Mouse (Mus musculus): ENCODE data around the gene Pip4p1. TPM values are rescaled to one million over a fixed set of nuclear protein-coding genes. Genes with fewer than 3 reads are reported as not detected.

The Pip4p1 gene
- polyA plus RNA-seq, 1 experiment: 104 TPM

DNA sequence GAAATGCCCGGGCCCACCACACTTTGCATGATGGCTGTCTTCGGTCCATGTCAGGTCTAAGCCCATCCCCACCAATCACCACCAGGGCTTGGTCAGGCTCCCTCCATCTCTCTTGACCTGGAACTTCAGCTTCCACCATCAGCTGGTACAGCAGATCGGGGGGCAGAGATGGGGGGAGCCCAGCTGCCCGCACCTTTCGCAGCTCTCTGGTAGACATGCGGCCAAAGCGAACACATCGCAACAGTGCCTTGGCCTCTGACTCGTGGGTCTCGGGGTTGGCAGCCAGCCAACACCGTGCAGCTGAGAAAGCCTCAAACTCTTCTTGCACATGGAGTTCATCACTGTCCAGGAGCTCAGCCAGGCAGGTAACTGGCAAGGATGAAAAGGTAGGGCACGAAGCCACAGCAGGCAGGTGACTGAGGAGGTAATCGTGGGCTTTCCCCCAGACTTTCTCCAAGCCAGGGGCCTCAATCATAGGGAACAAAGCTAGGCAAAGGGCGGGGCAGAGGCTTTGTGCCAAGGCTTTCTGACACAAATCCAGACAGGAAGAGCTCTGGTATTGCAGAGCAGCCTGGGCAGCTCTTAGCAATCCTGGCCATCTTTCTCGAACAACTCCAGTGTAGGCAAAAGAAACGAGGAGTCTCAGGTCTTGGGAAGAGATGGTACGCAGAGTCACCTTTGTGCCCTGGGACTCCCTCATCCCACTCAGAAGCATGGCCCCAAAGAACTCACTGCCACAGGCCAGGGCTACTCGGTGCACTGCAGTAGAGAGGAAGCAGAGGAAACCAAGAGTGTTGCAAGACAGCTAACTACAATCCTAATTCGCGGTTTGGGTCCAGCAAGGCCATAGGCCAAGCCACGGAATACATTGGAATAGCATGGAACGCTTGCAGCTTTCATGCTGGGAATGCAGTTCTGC, 37.9 kb downstream of the Pip4p1 start:
- DNase-seq (ENCODE audit: low spot score): no peak

DNA sequence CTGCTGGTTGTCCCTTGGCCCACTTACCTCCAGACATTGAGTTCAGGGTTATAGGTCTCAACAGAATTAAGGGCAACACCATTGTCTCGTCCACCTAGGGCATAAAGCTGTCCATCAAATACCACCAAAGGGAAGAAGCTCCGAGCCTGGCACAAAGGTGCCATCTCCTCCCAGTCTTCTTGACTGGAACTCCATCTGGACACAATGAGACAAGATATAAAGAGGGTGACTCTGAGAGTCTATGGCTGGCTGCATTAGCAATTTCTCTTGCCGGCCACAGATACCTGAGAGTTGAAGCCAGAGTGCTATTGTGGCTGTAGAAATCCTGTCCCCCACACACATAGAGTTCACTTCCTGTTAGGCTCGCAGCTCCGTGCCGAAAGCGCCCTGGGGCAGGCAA, 38.6 kb downstream of the Pip4p1 start:
- DNase-seq (ENCODE audit: low spot score): no peak

DNA sequence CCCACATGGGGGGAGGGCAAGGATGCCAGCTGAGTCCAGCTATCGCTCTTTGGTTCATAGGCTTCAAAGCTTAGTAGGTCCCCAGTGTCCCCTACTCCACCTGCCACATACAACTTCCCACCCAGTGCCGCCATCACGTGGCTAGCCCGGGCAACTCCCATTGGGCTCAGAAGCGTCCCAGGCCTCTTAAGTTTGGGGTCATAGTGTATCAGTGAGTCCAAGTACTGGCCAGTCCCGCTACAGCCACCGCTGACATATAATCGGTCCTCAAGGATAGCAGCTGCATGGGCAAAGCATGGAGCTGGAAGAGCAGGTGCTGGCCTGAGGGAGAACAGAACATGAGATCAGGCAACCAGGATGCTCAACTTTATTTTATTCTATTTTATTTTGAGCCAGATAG, 39.0 kb downstream of the Pip4p1 start:
- no peak for DNase-seq (ENCODE audit: low spot score)

DNA sequence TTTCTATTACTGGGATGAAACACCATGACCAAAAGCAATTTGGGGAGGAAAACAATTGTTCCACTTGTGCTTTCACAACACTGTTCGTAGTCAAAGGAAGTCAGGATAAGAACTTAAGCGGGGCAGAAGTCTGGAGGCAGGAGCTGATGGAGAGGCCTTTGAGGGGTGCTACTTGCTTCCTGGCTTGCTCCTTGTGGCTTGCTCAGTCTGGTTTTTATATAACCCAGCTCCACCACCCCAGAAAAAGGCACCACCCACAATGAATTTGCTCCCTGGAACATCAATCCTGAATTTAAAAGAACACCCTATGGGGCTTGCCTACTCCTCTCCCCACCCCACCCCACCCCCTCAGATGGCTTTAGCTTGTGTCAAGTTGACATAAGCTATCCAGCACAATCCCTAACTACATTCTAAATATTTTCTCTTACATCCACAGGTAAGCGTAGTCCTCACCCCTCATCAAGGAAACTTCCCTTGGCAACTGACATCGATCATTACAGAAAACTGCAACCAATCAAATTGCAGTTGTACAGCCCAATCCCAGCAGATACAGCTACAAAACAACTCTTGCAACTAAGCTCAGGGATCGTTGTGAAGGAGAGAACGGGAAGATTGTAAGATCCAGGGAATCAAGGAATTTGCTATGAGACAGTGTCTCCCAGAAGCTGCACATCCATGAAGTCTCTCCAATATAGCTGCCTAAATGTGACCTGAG, 54.3 kb downstream of the Pip4p1 start:
- no peak for DNase-seq (ENCODE audit: low spot score)

Other genes starting within 250 kb of the Pip4p1 start
- gene Olfr747, start 237.7 kb downstream of the Pip4p1 start, polyA plus RNA-seq (2012; rRNA removed): not detected in 2 replicates
- gene Olfr748, start 223.5 kb downstream of the Pip4p1 start, polyA plus RNA-seq (2012; rRNA removed): not detected in 2 replicates
- gene Olfr749, start 185.8 kb downstream of the Pip4p1 start, polyA plus RNA-seq (2012; rRNA removed): not detected in 2 replicates
- 46.3 and 58.6 TPM in 2 replicates for gene Ttc5, start 145.3 kb downstream of the Pip4p1 start, polyA plus RNA-seq (2012; rRNA removed)
- gene Ccnb1ip1, start 123.1 kb downstream of the Pip4p1 start, polyA plus RNA-seq (2012; rRNA removed): not detected in 2 replicates
- gene Parp2, start 123.0 kb downstream of the Pip4p1 start, polyA plus RNA-seq (2012; rRNA removed): 55.8 and 64.0 TPM in 2 replicates
- gene Tep1, start 60.3 kb downstream of the Pip4p1 start, polyA plus RNA-seq (2012; rRNA removed): 25.3 and 29.5 TPM in 2 replicates
- gene Klhl33, start 33.3 kb downstream of the Pip4p1 start, polyA plus RNA-seq (2012; rRNA removed): 1.7 and 2.5 TPM in 2 replicates
- gene Osgep, start 6.0 kb downstream of the Pip4p1 start, polyA plus RNA-seq (2012; rRNA removed): 75.6 and 84.0 TPM in 2 replicates
- gene Apex1, start 5.9 kb downstream of the Pip4p1 start, polyA plus RNA-seq (2012; rRNA removed): 56.6 and 59.1 TPM in 2 replicates
- gene Pnp, start 226 bp upstream of the Pip4p1 start, polyA plus RNA-seq (2012; rRNA removed): 49.9 and 64.9 TPM in 2 replicates
- gene Gm49342, start 13.7 kb upstream of the Pip4p1 start, polyA plus RNA-seq (2012; rRNA removed): 45.7 and 54.1 TPM in 2 replicates
- gene Pnp2, start 25.1 kb upstream of the Pip4p1 start, polyA plus RNA-seq (2012; rRNA removed): 2.6 and 3.7 TPM in 2 replicates
- 0.28 and 0.41 TPM in 2 replicates for gene Rnase10, start 76.9 kb upstream of the Pip4p1 start, polyA plus RNA-seq (2012; rRNA removed)
- gene Rnase9, start 111.0 kb upstream of the Pip4p1 start, polyA plus RNA-seq (2012; rRNA removed): not detected in 2 replicates
- gene Rnase11, start 119.3 kb upstream of the Pip4p1 start, polyA plus RNA-seq (2012; rRNA removed): not detected in 2 replicates
- 0.32 TPM in 1 of 2 replicates, not detected in the other for gene Rnase12, start 126.8 kb upstream of the Pip4p1 start, polyA plus RNA-seq (2012; rRNA removed)
- gene Olfr750, start 143.6 kb upstream of the Pip4p1 start, polyA plus RNA-seq (2012; rRNA removed): 0.06 TPM in 1 of 2 replicates, not detected in the other
- 373 and 403 TPM in 2 replicates for gene Rnase4, start 160.2 kb upstream of the Pip4p1 start, polyA plus RNA-seq (2012; rRNA removed)
- 60.1 and 64.0 TPM in 2 replicates for gene Ang, start 160.3 kb upstream of the Pip4p1 start, polyA plus RNA-seq (2012; rRNA removed)
- 0.04 and 0.06 TPM in 2 replicates for gene Eddm3b, start 183.6 kb upstream of the Pip4p1 start, polyA plus RNA-seq (2012; rRNA removed)
- gene Rnase6, start 193.1 kb upstream of the Pip4p1 start, polyA plus RNA-seq (2012; rRNA removed): 7.1 and 8.3 TPM in 2 replicates
- 0.30 and 0.40 TPM in 2 replicates for gene Rnase1, start 215.9 kb upstream of the Pip4p1 start, polyA plus RNA-seq (2012; rRNA removed)
- gene Rnase2b, start 231.4 kb upstream of the Pip4p1 start, polyA plus RNA-seq (2012; rRNA removed): not detected in 2 replicates